8 mouse cellular contexts compared by ENCODE assay signal in the genomic region with DNA sequence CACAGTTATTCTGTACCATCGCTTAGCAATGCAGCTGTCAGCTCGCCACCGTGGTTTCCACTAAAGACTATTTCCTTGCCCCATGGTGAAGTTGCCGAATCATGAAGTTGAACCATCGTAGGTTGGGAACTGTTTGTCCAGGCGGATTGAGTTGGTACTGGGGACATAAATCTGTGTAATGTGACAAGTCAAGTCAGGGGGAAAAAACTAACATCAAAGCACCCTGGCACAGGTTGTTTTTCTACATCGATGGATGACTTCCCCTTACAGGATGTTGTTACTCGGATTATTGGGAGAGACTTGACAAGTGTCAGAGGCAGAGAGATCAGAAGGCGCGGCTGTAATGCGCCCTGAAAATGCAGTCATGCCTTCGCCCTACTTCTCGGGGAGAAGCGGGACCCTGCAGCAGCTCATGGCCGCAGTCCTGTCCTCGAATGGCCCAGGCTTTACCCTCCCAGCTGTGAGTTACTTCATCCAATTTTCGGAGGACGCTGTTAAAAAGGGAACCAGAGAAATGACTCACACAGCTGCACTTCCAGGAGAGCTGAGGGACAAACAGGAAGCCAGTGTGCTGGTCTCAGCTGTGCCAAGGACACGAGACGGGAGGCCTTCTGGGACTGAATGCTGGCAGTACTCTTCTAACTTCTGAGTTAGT. TPM values are rescaled to one million over a fixed set of nuclear protein-coding genes. Genes with fewer than 3 reads are reported as not detected.
DNase-seq lines count a peak whose midpoint lies in the region; ATAC-seq lines count a peak whose summit lies in the region.

No protein-coding gene starts in this region.

- WGBS in neural tube, embryonic 15.5 days: 82% methylated on average over 20 of the region's 20 CpGs

- no peaks in the 10 kb centered on the region for H3K9me3 ChIP-seq in neural tube, embryonic 15.5 days (replicated peaks)
- peaks cover 23% of the 10 kb centered on the region for H3K9me3 ChIP-seq in megakaryocyte, embryonic 14.5 days

- no peaks in the 10 kb centered on the region for H3K36me3 ChIP-seq in neural tube, embryonic 15.5 days
- no peaks in the 10 kb centered on the region for H3K36me3 ChIP-seq in megakaryocyte, embryonic 14.5 days (replicated peaks; ENCODE audit: low read length)

- H3K27me3 ChIP-seq in neural tube, embryonic 15.5 days (replicated peaks): no peaks in the 10 kb centered on the region
- peaks cover 5% of the 10 kb centered on the region for H3K27me3 ChIP-seq in megakaryocyte, embryonic 14.5 days (replicated peaks)

- ATAC-seq in neural tube, embryonic 15.5 days (ENCODE audit: low FRiP score): no peak
- ATAC-seq in hematopoietic stem cell, adult 5-6 weeks (replicated peaks in 1 of 2; ENCODE audit: insufficient read depth in 1 of 2, low FRiP score in 2 of 2, low TSS enrichment in 1 of 2, low read depth in 1 of 2, poor library complexity in 2 of 2, severe bottlenecking in 2 of 2): peak; percentile 55 to 71
- no peak for ATAC-seq in inflammation-experienced regulatory T-cells, adult 6 months

- H3K4me2 ChIP-seq in neural tube, embryonic 15.5 days: no peak overlapping the region

- peak; percentile 29 for DNase-seq in neural tube, embryonic 10.5 days (ENCODE audit: extremely low spot score, low spot score)
- DNase-seq in c-Kit-positive CD71-negative TER-119-negative erythroid progenitor cells, embryonic 14.5 days (ENCODE audit: low read depth): peak; percentile 40
- no peak for DNase-seq in spleen, adult 12 weeks (ENCODE audit: low spot score)
- DNase-seq in thymus, postnatal 10 days (ENCODE audit: low spot score in 2 of 2): no peak

- no peak overlapping the region for H3K4me3 ChIP-seq in neural tube, embryonic 15.5 days (replicated peaks)
- peak overlapping the region; percentile 84 for H3K4me3 ChIP-seq in megakaryocyte, embryonic 14.5 days (replicated peaks)

- H3K4me1 ChIP-seq in neural tube, embryonic 15.5 days: no peaks in the 10 kb centered on the region
- H3K4me1 ChIP-seq in megakaryocyte, embryonic 14.5 days: peaks cover 4% of the 10 kb centered on the region; the same call in 1 of the 2 replicates

- H3K9ac ChIP-seq in neural tube, embryonic 15.5 days (replicated peaks): no peak overlapping the region

- no peak overlapping the region for H3K27ac ChIP-seq in neural tube, embryonic 15.5 days (replicated peaks)

RNA-seq across cellular contexts. Expression of gene Mis18a, which starts 50.2 kb away (rescaled TPM):
- polyA plus RNA-seq in neural tube, embryonic 15.5 days (2015; fragmentation: Nextera tagmentation; extraction: Ambion mirVana): 20.4 and 31.3 TPM in 2 replicates
- 34.3 and 45.1 TPM in 2 replicates for total RNA-seq in hematopoietic stem cell, adult 5-6 weeks (2017)
- 7.9 and 18.8 TPM in 2 replicates for polyA plus RNA-seq in megakaryocyte, embryonic 14.5 days (2012; ENCODE audit: insufficient read depth, low replicate concordance)
- polyA plus RNA-seq in inflammation-experienced regulatory T-cells, adult 6 months (2017; shearing (Covaris generic)): 10 to 100 TPM; 50.4 to 81.3 (median 50.9) TPM

Comparison
In these comparisons a context has a peak if more than half of its experiments do, and no peak if none do; other contexts are left out.
1. DNase-seq: peak in neural tube, embryonic 10.5 days (single experiment) and c-Kit-positive CD71-negative TER-119-negative erythroid progenitor cells, embryonic 14.5 days (single experiment); none in spleen, adult 12 weeks (single experiment) and thymus, postnatal 10 days (0 of 2).
2. ATAC-seq: peak in hematopoietic stem cell, adult 5-6 weeks (2 of 2); none in neural tube, embryonic 15.5 days (single experiment) and inflammation-experienced regulatory T-cells, adult 6 months (single experiment).